Mouse (Mus musculus) CH12.LX (cell line): ENCODE data around the gene Itgb3. TPM values are rescaled to one million over a fixed set of nuclear protein-coding genes. Genes with fewer than 3 reads are reported as not detected.

Experiments used
- DNase-seq: peaks from one replicate; pipeline ENCODE4 v3.0.0-alpha.2; 2013; ENCODE audit errors: extremely low read depth
- H3K27ac ChIP-seq: 2 replicates; pipeline ENCODE4 v1.5.1; 2012; ENCODE audit warnings: low read depth, mild to moderate bottlenecking, control low read depth, moderate library complexity; ENCODE audit not compliant: insufficient read depth
- H3K27me3 ChIP-seq: replicated peaks from 2 replicates; pipeline ENCODE3; 2012; ENCODE audit warnings: inconsistent platforms
- H3K36me3 ChIP-seq, 2 experiments: replicated peaks in 1 of 2; 2 replicates each; pipeline versions ENCODE3 to v1.6.1; 2012; ENCODE audit warnings: inconsistent platforms in 1 of 2, low read length in 1 of 2, mild to moderate bottlenecking in 1 of 2, mixed read lengths in 1 of 2, moderate library complexity in 1 of 2; ENCODE audit not compliant: control insufficient read depth in 1 of 2, insufficient read depth in 1 of 2
- H3K4me1 ChIP-seq, 2 experiments: 2 replicates each; pipeline ENCODE4 v1.6.1; 2012; ENCODE audit warnings: inconsistent platforms in 1 of 2, moderate library complexity in 1 of 2; ENCODE audit not compliant: insufficient read depth in 2 of 2, control insufficient read depth in 1 of 2
- H3K4me2 ChIP-seq: 2 replicates; pipeline ENCODE4 v1.6.1; 2012; ENCODE audit warnings: low read depth, mild to moderate bottlenecking, control low read depth; ENCODE audit not compliant: poor library complexity, insufficient read depth, severe bottlenecking
- H3K4me3 ChIP-seq, 3 experiments: fragments of 150-350 bp in 1 of 3; sonication (generic) in 1 of 3; replicated peaks in 1 of 3; 2 replicates each; pipeline versions ENCODE3 to v1.5.1; 2011 to 2012; ENCODE audit warnings: low read depth in 2 of 3, low read length in 2 of 3, mild to moderate bottlenecking in 2 of 3, moderate library complexity in 2 of 3, control low read depth in 1 of 3, improper control_type of control experiment in 1 of 3, inconsistent platforms in 1 of 3, mixed read lengths in 1 of 3; ENCODE audit not compliant: poor library complexity in 1 of 3
- H3K79me2 ChIP-seq: replicated peaks from 2 replicates; pipeline ENCODE4 v1.6.1; 2012; ENCODE audit warnings: mild to moderate bottlenecking, moderate library complexity; ENCODE audit not compliant: control insufficient read depth, poor library complexity, insufficient read depth, severe bottlenecking; ENCODE audit errors: extremely low read depth
- H3K9ac ChIP-seq: 2 replicates; pipeline ENCODE4 v1.6.1; 2012; ENCODE audit warnings: low read depth, mild to moderate bottlenecking, control low read depth, moderate library complexity; ENCODE audit not compliant: insufficient read depth
- H3K9me3 ChIP-seq: replicated peaks from 2 replicates; pipeline ENCODE3; 2012; ENCODE audit warnings: low read length, inconsistent platforms, mixed read lengths
- CHD1 ChIP-seq: IDR thresholded peaks from 2 replicates; pipeline ENCODE4 v1.6.1; 2012; ENCODE audit warnings: low read depth, low read length, improper control_type of control experiment, inconsistent platforms
- CTCF ChIP-seq, 2 experiments: IDR thresholded peaks in 1 of 2; conservative IDR thresholded peaks in 1 of 2; 2 replicates each; pipeline ENCODE4 v1.5.1; 2011 to 2012; ENCODE audit warnings: low read depth in 2 of 2, low read length in 2 of 2, improper control_type of control experiment in 1 of 2, inconsistent platforms in 1 of 2, mild to moderate bottlenecking in 1 of 2, moderate library complexity in 1 of 2
- ELF1 ChIP-seq: IDR thresholded peaks from 2 replicates; pipeline ENCODE4 v1.6.1; 2014; ENCODE audit warnings: low read depth, mild to moderate bottlenecking, inconsistent platforms, low read length, improper control_type of control experiment
- EP300 ChIP-seq: IDR thresholded peaks from 2 replicates; pipeline ENCODE4 v1.6.1; 2011; ENCODE audit warnings: low read length, improper control_type of control experiment
- IRF4 ChIP-seq: IDR thresholded peaks from 2 replicates; pipeline ENCODE4 v1.6.1; 2014; ENCODE audit warnings: low read depth, mild to moderate bottlenecking, inconsistent platforms, low read length, improper control_type of control experiment
- MAX ChIP-seq: IDR thresholded peaks from 2 replicates; pipeline ENCODE4 v1.6.1; 2011; ENCODE audit warnings: low read length, improper control_type of control experiment
- NELFE ChIP-seq: IDR thresholded peaks from 2 replicates; pipeline ENCODE4 v1.6.1; 2011; ENCODE audit warnings: low read depth, low read length, improper control_type of control experiment
- PAX5 ChIP-seq: IDR thresholded peaks from 2 replicates; pipeline ENCODE4 v1.6.1; 2012; ENCODE audit warnings: low read length, inconsistent platforms, mixed read lengths
- POLR2AphosphoS2 ChIP-seq: IDR thresholded peaks from 2 replicates; pipeline ENCODE4 v1.6.1; 2011; ENCODE audit warnings: low read depth, low read length, improper control_type of control experiment
- RAD21 ChIP-seq: IDR thresholded peaks from 2 replicates; pipeline ENCODE4 v1.6.1; 2011; ENCODE audit warnings: low read depth, mild to moderate bottlenecking, low read length, improper control_type of control experiment, moderate library complexity
- RCOR1 ChIP-seq: conservative IDR thresholded peaks from 2 replicates; pipeline ENCODE4 v1.6.1; 2012; ENCODE audit warnings: low read depth, mild to moderate bottlenecking, inconsistent platforms, low read length, improper control_type of control experiment
- SMC3 ChIP-seq: IDR thresholded peaks from 2 replicates; pipeline ENCODE4 v1.6.1; 2011; ENCODE audit warnings: low read depth, low read length, improper control_type of control experiment
- UBTF ChIP-seq: IDR thresholded peaks from 2 replicates; pipeline ENCODE4 v1.6.1; 2012; ENCODE audit warnings: low read depth, mild to moderate bottlenecking, inconsistent platforms, low read length, improper control_type of control experiment, moderate library complexity
- USF1 ChIP-seq: IDR thresholded peaks from 2 replicates; pipeline ENCODE4 v1.6.1; 2014; ENCODE audit warnings: low read depth, mild to moderate bottlenecking, inconsistent platforms, low read length, improper control_type of control experiment
- ZC3H11A ChIP-seq: IDR thresholded peaks from 2 replicates; pipeline ENCODE4 v1.6.1; 2012; ENCODE audit warnings: low read depth, mild to moderate bottlenecking, inconsistent platforms, low read length, improper control_type of control experiment
- ZNF384 ChIP-seq: IDR thresholded peaks from 2 replicates; pipeline ENCODE4 v1.6.1; 2012; ENCODE audit warnings: low read depth, low read length, improper control_type of control experiment, inconsistent platforms
- dilution Hi-C: fragments of 300-500 bp; cut with MboI; formaldehyde crosslinking; loops from 2 replicates; pipeline ENCODE4 v1.14.3; 2020; ENCODE audit warnings: low sequenced_read_pairs; ENCODE audit not compliant: extremely low pct_unique_long_range_greater_than_20kb, extremely low pct_ligation_motif_present
- in situ Hi-C: fragments of 300-500 bp; cut with MboI; formaldehyde crosslinking; loops from 3 replicates; pipeline ENCODE4 v1.14.3; 2019; ENCODE audit warnings: low sequenced_read_pairs, low pct_ligation_motif_present, low pct_unique_long_range_greater_than_20kb, mixed read lengths
- polyA plus RNA-seq: library from polyadenylated mRNA; unstranded; fragments of >175 nt; gene quantifications from 2 replicates; pipeline ENCODE4 v1.2.1, GENCODE M21; 2012; ENCODE audit warnings: low read depth; ENCODE audit not compliant: insufficient read length
- total RNA-seq, 2 experiments: library from RNA; depleted of rRNA; stranded (reverse); fragments of 300-350 nt in 1 of 2; fragments of >200 nt in 1 of 2; gene quantifications; 2 replicates each; pipeline ENCODE4 v1.2.3; 2012 to 2014

Itgb3 gene
- total and polyA plus RNA-seq, 3 experiments = 2.9 to 11.0 (median 3.0) TPM

DNA sequence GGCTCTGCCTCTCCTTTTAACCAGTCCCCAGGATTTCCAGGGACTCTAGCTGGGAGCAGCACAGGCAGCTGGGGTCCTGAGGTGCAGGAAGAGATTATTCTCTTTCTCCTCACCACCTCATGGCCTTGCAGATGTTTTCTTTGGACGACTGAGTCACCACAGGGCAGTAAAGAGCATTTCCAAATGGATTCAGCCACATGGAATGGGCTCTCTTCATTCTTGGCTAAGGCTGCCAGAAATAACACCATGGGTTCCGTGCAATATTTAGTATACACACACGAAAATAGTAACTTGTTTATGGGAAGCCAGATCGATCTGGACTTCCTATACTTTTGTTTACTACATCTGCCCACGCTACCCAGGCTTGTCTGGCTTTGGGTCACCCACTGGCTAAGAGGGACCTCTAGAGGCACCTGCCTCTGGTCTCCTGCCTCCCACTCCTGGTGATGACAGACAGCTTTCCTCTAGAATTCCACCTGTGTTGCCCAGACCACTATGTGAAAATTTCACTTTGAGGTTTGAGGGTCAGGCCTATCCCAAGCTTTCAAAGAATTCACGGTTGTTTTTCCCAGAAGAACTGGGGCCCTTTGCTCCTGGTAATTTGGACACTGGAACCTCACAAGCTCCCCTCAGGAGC lies 55.6 kb downstream of the Itgb3 start:
- H3K9me3 ChIP-seq = peaks cover 11% of the 10 kb centered on the region
- TF ChIP-seq UBTF (no peak), USF1 (no peak), ZNF384 (no peak), SMC3 (peak; percentile 18; the same call in 1 of the 2 replicates), EP300 (no peak), CTCF (conservative IDR thresholded peaks at IDR 0.05 in 1 of 2, IDR thresholded peaks at IDR 0.05 in 1 of 2; ENCODE audit: low read depth in 2 of 2, low read length in 2 of 2) (peak in 1 of 2 experiments; percentile 33; a peak in 2 of 4 replicates), RAD21 (peak; percentile 38)
- TF ChIP-seq, all 38 proteins: peak for 3
- no peak overlapping the region for H3K4me2 ChIP-seq
- dilution Hi-C loops (no loop called here), in situ Hi-C loops (no loop called here)
- no peaks in the 10 kb centered on the region for H3K79me2 ChIP-seq
- no peak for DNase-seq
- H3K4me3 ChIP-seq = no peak overlapping the region
- H3K4me1 ChIP-seq = peaks cover 3 to 30% of the 10 kb centered on the region in 2 experiments; a peak in 2 of 4 replicates
- peaks cover 0 to 71% of the 10 kb centered on the region in 2 experiments for H3K36me3 ChIP-seq
- no peak overlapping the region for H3K27ac ChIP-seq
- no peak overlapping the region for H3K9ac ChIP-seq
- no peaks in the 10 kb centered on the region for H3K27me3 ChIP-seq

GRCm38 (mm10) chr11:104663878-104664261 lies 56.1 kb downstream of the Itgb3 start:
- TF ChIP-seq IRF4 (no peak), PAX5 (no peak), MAX (no peak), ELF1 (no peak), ZC3H11A (no peak), CHD1 (no peak), SMC3 (no peak), POLR2AphosphoS2 (no peak), RCOR1 (no peak), NELFE (no peak)
- peaks cover 3 to 30% of the 10 kb centered on the region in 2 experiments; a peak in 2 of 4 replicates for H3K4me1 ChIP-seq
- peaks cover 11% of the 10 kb centered on the region for H3K9me3 ChIP-seq
- H3K27me3 ChIP-seq = no peaks in the 10 kb centered on the region
- no peak overlapping the region for H3K4me3 ChIP-seq
- H3K9ac ChIP-seq = no peak overlapping the region
- no peak overlapping the region for H3K27ac ChIP-seq
- H3K36me3 ChIP-seq = peaks cover 0 to 67% of the 10 kb centered on the region in 2 experiments
- DNase-seq = no peak
- in situ Hi-C loops = no loop called here
- no peak overlapping the region for H3K4me2 ChIP-seq
- H3K79me2 ChIP-seq = no peaks in the 10 kb centered on the region
- dilution Hi-C loops = no loop called here
